Mouse (Mus musculus): ENCODE measurements around the gene Lrp2.

- TF ChIP-seq GATA1 (IDR thresholded peaks at IDR 0.05; ENCODE audit: low read depth, low read length) = no peak
- no peak for TF ChIP-seq SMC3 (IDR thresholded peaks at IDR 0.05; ENCODE audit: low read depth, low read length)
- no peak for TF ChIP-seq GABPA (IDR thresholded peaks at IDR 0.05; ENCODE audit: low read depth, low read length)
- no peak for TF ChIP-seq POLR2A (IDR thresholded peaks at IDR 0.05; ENCODE audit: control insufficient read depth in 1 of 2, insufficient read depth in 1 of 2, low read depth in 1 of 2, low read length in 2 of 2, poor library complexity in 1 of 2)
- no peak for TF ChIP-seq POLR2AphosphoS2 (IDR thresholded peaks at IDR 0.05; ENCODE audit: low read length)
- no peak for TF ChIP-seq HCFC1 (IDR thresholded peaks at IDR 0.05; ENCODE audit: low read depth, low read length)
- TF ChIP-seq CTCF (IDR thresholded peaks at IDR 0.05 in 2 of 3, conservative IDR thresholded peaks at IDR 0.05 in 1 of 3; ENCODE audit: control insufficient read depth in 1 of 3, insufficient read depth in 1 of 3, low read depth in 2 of 3, low read length in 3 of 3, poor library complexity in 1 of 3, severe bottlenecking in 1 of 3) = no peak
- no peak for TF ChIP-seq TCF12 (IDR thresholded peaks at IDR 0.05; ENCODE audit: low read depth, low read length)
- no peak for TF ChIP-seq NRF1 (IDR thresholded peaks at IDR 0.05; ENCODE audit: insufficient read depth, low read depth, low read length, poor library complexity, severe bottlenecking)
Measured at GRCm38 (mm10) chr2:69562761-69563160, 23.1 kb downstream of the Lrp2 start.

All from MEL (cell line).